ENCODE assay signal across 17 mouse cellular contexts in genomic region chr2:59533504-59533903, GRCm38 (mm10). TPM values are rescaled to one million over a fixed set of nuclear protein-coding genes. Genes with fewer than 3 reads are reported as not detected.
DNase-seq lines count a peak whose midpoint lies in the region; TF ChIP-seq lines count a peak whose summit lies in the region.
"Had no signal": no experiment of that assay in that cellular context is flagged by ENCODE, and none has a peak within 500 bp of the region (broad histone marks: within the 10 kb centered on the region; RNA-seq: fewer than 3 reads in every experiment).

No protein-coding gene starts in this region.

- H3K36me3 ChIP-seq in kidney, adult 2 months (ENCODE audit: control insufficient read depth, insufficient read depth, low read length) = no peaks in the 10 kb centered on the region
- H3K36me3 ChIP-seq: heart, embryonic 15.5 days; limb, embryonic 15.5 days had no signal

- no peaks in the 10 kb centered on the region for H3K4me1 ChIP-seq in kidney, adult 2 months (ENCODE audit: control insufficient read depth, insufficient read depth, low read length)

- H3K4me3 ChIP-seq in kidney, adult 2 months (ENCODE audit: insufficient read depth, low read depth, low read length) = no peak overlapping the region
- H3K4me3 ChIP-seq: heart, embryonic 15.5 days; limb, embryonic 15.5 days had no signal

- no peak for TF ChIP-seq CTCF in kidney, adult 2 months (conservative IDR thresholded peaks at IDR 0.05; ENCODE audit: insufficient read depth, insufficient read length, low read depth, low read length)

- H3K27me3 ChIP-seq in kidney, adult 2 months (replicated peaks; ENCODE audit: control insufficient read depth, insufficient read depth, low read length) = no peaks in the 10 kb centered on the region
- H3K27me3 ChIP-seq: heart, embryonic 15.5 days; limb, embryonic 15.5 days had no signal

- H3K27ac ChIP-seq in kidney, adult 2 months (ENCODE audit: insufficient read depth, low read depth, low read length) = no peak overlapping the region
- H3K27ac ChIP-seq: limb, embryonic 15.5 days had no signal

- peak; percentile 39 for DNase-seq in cerebellum, adult 11-12 months
- no peak for DNase-seq in cerebellum, adult 8-10 months
- DNase-seq in kidney, postnatal 4 days = peak; percentile 20 to 30
- no peak for DNase-seq in kidney, adult 2 months
- peak; percentile 18 for DNase-seq in ES-CJ7 (ENCODE audit: low read depth, low spot score)
- peak; percentile 43 to 58 for DNase-seq in cerebellum, postnatal 25 days
- no peak for DNase-seq in lung, adult 18-20 months
- DNase-seq in spleen, postnatal 36 days (ENCODE audit: low spot score in 2 of 2) = no peak
- DNase-seq: gastrocnemius, postnatal 36 days; liver, postnatal 0 days; lung, postnatal 4 days; spleen, adult 18-20 months; thymus, postnatal 25 days had no signal

- WGBS in kidney, adult 2 months = 87% methylated on average over 10 of the region's 10 CpGs

- TF ChIP-seq POLR2A in kidney, adult 2 months (IDR thresholded peaks at IDR 0.05; ENCODE audit: low read depth, low read length) = no peak

RNA-seq across cellular contexts. Expression of gene Dapl1, which starts 49.1 kb away (rescaled TPM):
- 0.20 and 1.3 TPM in 2 replicates for polyA plus RNA-seq in kidney, adult 2 months (2012; rRNA removed)
- polyA plus RNA-seq: intestine, embryonic 16.5 days; liver, postnatal 0 days; neural tube, embryonic 14.5 days had no signal

Comparison
In these comparisons a context has a peak if more than half of its experiments do, and no peak if none do; other contexts are left out.
1. DNase-seq: peak in cerebellum, adult 11-12 months (single experiment), kidney, postnatal 4 days (2 of 2), ES-CJ7 (single experiment) and cerebellum, postnatal 25 days (2 of 2); none in cerebellum, adult 8-10 months (single experiment), kidney, adult 2 months (single experiment), lung, adult 18-20 months (0 of 2) and spleen, postnatal 36 days (0 of 2).